Mouse (Mus musculus) B cell, adult (primary cell): ENCODE results near the gene Cdkn2aipnl. TPM values are rescaled to one million over a fixed set of nuclear protein-coding genes. Genes with fewer than 3 reads are reported as not detected.

Experiments
- total RNA-seq: library from RNA; stranded (reverse); gene quantifications from 4 replicates; pipeline ENCODE4 v1.2.4, GENCODE M21; 2023; ENCODE audit not compliant: inconsistent age

Gene Cdkn2aipnl
- total RNA-seq: 42.2 to 49.8 TPM (median 45.0 TPM) in 4 replicates

DNA sequence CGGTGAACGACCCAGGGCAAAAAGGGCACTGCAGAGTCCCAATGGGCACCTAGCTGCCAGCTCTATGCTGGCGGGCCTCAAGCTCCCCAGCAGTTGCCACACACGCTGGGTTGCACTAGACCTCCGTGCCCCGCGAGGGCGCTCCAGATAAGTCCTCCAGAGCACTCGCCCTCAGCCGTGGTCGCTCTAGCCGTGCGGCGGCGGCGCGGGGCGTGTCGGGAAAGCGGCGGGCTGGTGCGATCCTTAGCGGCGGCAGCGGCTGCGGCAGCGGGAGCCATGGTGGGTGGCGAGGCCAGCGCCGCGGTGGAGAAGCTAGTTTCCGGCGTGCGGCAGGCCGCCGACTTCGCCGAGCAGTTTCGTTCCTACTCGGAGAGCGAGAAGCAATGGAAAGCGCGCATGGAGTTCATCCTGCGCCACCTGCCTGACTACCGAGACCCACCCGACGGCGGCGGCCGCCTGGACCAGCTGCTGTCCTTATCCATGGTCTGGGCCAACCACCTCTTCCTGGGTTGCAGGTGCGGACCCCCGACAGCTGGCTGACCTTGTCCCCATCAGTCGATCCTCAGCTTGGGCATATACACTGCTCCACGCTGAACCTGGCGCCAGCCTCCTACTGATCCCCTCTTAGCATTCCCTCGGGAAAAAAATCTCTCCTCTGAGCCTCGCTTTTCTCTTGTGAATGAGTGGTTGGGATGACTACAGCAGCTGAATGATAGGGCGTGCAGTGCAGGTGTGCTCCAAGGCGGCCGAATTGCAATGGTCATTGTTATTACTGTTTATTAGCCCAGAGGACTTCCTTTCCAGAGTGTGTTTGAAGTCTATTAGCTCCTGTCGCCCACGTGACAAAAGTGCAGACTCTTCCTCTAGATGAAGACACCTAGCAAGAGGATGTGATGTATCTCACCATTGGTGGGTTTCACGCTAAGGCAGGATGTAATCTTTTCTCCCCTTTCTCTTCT is at the start of gene Cdkn2aipnl:
Cdkn2aipnl (plus strand) TSS at position 219 of the 959 bp plus-strand sequence.

DNA sequence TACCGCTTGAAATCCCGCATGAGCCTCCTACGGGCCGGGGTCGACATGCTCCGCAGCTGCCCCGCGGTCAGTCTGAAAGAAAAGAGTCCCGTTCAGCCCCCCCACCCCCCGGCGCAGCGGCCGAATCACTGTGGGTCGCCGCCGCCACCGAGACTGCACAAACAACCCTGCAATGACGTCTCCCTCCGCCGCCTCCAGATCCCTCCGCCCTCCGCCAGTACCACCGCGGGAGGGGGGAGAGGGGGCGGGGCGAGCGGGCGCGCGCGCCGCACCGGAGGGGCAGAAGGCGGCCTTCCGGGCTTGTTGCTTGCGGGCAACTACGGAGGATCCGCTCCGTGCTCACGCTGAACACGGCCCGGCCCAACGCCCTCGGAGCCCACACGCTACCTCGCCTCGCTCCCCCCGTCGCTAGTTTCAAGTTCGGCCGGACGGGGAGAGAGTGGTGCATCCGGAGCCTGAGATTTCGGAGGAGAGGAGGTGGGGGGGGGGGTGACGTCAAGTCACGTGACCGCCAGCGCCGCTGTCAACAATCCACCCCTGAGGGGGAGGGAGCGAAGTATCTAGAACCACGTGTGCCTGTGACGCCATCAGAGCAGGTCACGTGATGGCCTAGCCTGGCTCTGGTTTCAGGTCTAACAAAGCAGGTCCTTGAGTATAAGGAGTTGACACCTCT is 33.0 kb downstream of the Cdkn2aipnl start, which contains the start of gene Ube2b:
Ube2b (minus strand) TSS at position 473 of the 673 bp plus-strand sequence.

DNA sequence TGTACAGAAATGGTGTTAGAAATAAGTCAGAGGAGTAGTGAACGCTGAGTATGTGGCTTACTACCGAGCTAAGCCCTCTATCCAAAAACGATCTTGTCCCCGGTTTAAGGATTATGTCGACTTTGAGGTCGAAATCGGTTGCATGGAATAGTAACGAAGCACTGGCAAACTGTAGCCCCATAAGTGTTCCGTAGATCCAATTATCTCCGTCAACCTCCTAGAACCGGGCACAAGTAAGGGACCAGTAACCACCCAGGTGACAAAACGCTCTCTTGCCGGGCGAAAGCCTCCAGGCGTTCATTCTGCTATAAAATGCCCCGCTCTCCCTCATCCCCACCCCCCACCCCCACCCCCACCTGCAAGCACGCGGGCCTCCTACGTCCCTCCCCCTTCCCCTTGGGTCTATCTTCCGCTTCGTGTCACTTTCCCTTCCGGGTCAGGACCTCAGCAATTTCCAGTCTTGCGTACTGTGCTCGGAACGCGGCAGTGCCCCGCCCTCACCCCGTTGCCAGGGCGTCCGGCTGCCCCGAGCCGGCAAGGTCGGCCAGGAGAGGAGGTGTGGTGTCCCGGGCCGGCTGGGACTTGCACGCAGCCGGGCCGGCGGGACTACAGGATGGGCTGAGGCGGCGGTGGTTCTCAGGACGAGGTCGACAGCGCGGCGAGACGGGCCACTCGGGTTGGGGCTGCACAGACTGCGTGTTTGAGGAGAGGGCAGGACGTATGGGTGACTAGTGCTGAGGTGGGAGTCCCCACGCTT is 36.5 kb downstream of the Cdkn2aipnl start, which contains the start of gene Cdkl3:
Cdkl3 (plus strand) TSS at position 450 of the 757 bp plus-strand sequence.

Other genes with a start within 250 kb of the Cdkn2aipnl start
- 74.3 to 87.0 TPM (median 84.5 TPM) in 4 replicates for gene Sec24a, start 204.0 kb upstream of the Cdkn2aipnl start, total RNA-seq
- 29.9 to 36.0 TPM (median 34.6 TPM) in 4 replicates for gene Sar1b, start 204.0 kb upstream of the Cdkn2aipnl start, total RNA-seq
- 67.5 to 72.9 TPM (median 68.9 TPM) in 4 replicates for gene Jade2, start 110.0 kb upstream of the Cdkn2aipnl start, total RNA-seq
- gene Ube2b, start 33.1 kb downstream of the Cdkn2aipnl start, total RNA-seq: 180 to 200 TPM (median 183 TPM) in 4 replicates
- 4.4 to 4.9 TPM (median 4.5 TPM) in 4 replicates for gene Cdkl3, start 36.6 kb downstream of the Cdkn2aipnl start, total RNA-seq
- 107 to 118 TPM (median 111 TPM) in 4 replicates for gene Ppp2ca, start 131.0 kb downstream of the Cdkn2aipnl start, total RNA-seq
- gene Olfr1373, start 177.9 kb downstream of the Cdkn2aipnl start, total RNA-seq: not detected in 4 replicates
- gene Olfr1371, start 246.3 kb downstream of the Cdkn2aipnl start, total RNA-seq: not detected in 4 replicates